Mouse (Mus musculus): Measurements from ENCODE around the gene Nmur1. TPM values are rescaled to one million over a fixed set of nuclear protein-coding genes. Genes with fewer than 3 reads are reported as not detected.
"Not testable (repeated sequence)": the region's sequence is repeated elsewhere in the genome, so short reads cannot be mapped to it uniquely, and the experiment has no call there.

Nmur1 gene
- not detected for total RNA-seq (2018; cell fraction: chromatin; rRNA removed)
- total RNA-seq (2018; cell fraction: cytosol; rRNA removed): under 1 TPM in 1 of 26 experiments, not detected in 25; 0.44 TPM
- total RNA-seq (2018; cell fraction: nucleus; rRNA removed): not detected
- polyA plus RNA-seq (2018): not detected in 3 replicates

- H3K79me2 ChIP-seq (ENCODE audit: inconsistent target): no peaks in the 10 kb centered on the region
- WGBS (ENCODE audit: missing documents): 94% methylated on average over 8 of the region's 8 CpGs
- H3K27ac ChIP-seq: no peak within 1 kb of the TSS
- no peak within 1 kb of the TSS for H3K4me3 ChIP-seq (ENCODE audit: inconsistent target)
- H3K36me3 ChIP-seq (ENCODE audit: inconsistent target): no peaks in the 10 kb centered on the region
Measured at GRCm38 (mm10) chr1:86426128-86426527, at the start of gene Nmur1, which contains the start of gene Tex44. Gene Nmur1, minus strand, starts transcription at chr1:86426228. Gene Tex44, plus strand, starts transcription at chr1:86426329.

- WGBS (ENCODE audit: missing documents): 82% methylated on average over 17 of the region's 18 CpGs
- Histone ChIP-seq H3K36me3 (ENCODE audit: inconsistent target) (no peaks in the 10 kb centered on the region), H3K27ac (peak overlapping the region; percentile 84), H3K79me2 (ENCODE audit: inconsistent target) (no peaks in the 10 kb centered on the region), H3K4me3 (ENCODE audit: inconsistent target) (no peak overlapping the region)
Measured at GRCm38 (mm10) chr1:86473109-86473760, 47.2 kb upstream of the Nmur1 start.

GRCm38 (mm10) chr1:86472197-86472952, 46.3 kb upstream of the Nmur1 start:
- WGBS (ENCODE audit: missing documents): 6% methylated on average over 31 of the region's 31 CpGs
- H3K27ac ChIP-seq: peak overlapping the region; percentile 84
- H3K4me3 ChIP-seq (ENCODE audit: inconsistent target): no peak overlapping the region; the same call in 1 of the 2 replicates
- H3K36me3 ChIP-seq (ENCODE audit: inconsistent target): no peaks in the 10 kb centered on the region
- no peaks in the 10 kb centered on the region for H3K79me2 ChIP-seq (ENCODE audit: inconsistent target)

- H3K27ac ChIP-seq: peak overlapping the region; percentile 84
- 66% methylated on average over 11 of the region's 11 CpGs for WGBS (ENCODE audit: missing documents)
- not testable (repeated sequence) for H3K4me3 ChIP-seq (ENCODE audit: inconsistent target); H3K79me2 ChIP-seq (ENCODE audit: inconsistent target); H3K36me3 ChIP-seq (ENCODE audit: inconsistent target)
Measured at GRCm38 (mm10) chr1:86471504-86471961, 45.5 kb upstream of the Nmur1 start.

DNA sequence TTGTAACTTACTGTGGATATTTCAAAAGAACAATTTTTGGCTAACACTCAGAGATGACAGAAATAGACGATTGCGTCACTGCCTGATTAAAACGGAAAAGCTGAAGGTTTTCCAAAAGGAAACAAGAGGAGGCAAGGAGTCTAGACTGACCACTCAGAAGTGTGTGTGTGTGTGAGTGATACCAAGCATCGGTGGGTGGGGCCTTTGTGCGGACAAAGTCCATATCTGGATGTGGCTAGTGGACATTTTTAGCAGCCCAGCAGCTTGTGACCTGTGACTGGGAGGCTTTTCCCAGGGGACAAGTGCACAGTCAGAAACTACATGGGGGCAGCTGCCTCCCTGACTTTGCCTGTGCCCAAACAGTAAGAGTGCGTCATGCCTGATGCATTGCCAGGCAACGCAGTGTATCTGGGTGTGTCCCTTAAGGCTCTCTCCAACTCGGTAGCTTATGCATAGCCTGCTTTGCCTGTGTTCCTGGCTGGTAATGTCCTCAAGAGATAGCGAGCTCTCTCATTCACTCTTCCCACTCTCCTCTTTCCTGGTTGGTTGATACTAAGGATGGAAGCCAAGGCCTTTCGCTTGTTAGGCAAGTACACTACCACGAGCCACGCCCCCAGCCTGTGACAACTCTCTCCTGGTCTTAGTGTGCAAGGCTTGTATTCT, 44.6 kb upstream of the Nmur1 start:
- Histone ChIP-seq H3K27ac (peak overlapping the region; percentile 84), H3K36me3 (ENCODE audit: inconsistent target) (no peaks in the 10 kb centered on the region), H3K4me3 (ENCODE audit: inconsistent target) (no peak overlapping the region), H3K79me2 (ENCODE audit: inconsistent target) (no peaks in the 10 kb centered on the region)
- 21% methylated on average over 12 of the region's 12 CpGs for WGBS (ENCODE audit: missing documents)

DNA sequence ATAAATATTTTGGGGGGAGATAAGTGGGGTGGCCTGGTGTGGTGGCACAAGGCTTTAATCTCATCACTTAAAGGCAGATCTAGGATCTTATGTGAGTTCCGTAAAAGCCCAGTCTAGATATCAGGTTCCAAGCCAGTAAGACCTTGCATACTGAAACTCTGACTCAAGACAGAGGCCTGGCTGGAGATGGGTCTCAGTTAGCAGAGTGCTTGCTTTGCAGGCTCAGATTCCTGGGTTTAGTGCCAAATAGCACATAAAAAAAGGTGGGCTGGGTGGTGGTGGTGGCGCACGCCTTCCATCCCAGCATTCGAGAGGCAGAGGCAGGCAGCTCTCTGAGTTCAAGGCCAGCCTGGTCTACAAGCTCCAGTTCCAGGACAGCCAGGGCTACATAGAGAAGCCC, 43.8 kb upstream of the Nmur1 start:
- Histone ChIP-seq H3K27ac (peak overlapping the region; percentile 84), H3K79me2 (ENCODE audit: inconsistent target) (no peaks in the 10 kb centered on the region), H3K36me3 (ENCODE audit: inconsistent target) (no peaks in the 10 kb centered on the region), H3K4me3 (ENCODE audit: inconsistent target) (no peak overlapping the region)
- WGBS (ENCODE audit: missing documents): 98% methylated on average over 4 of the region's 4 CpGs

DNA sequence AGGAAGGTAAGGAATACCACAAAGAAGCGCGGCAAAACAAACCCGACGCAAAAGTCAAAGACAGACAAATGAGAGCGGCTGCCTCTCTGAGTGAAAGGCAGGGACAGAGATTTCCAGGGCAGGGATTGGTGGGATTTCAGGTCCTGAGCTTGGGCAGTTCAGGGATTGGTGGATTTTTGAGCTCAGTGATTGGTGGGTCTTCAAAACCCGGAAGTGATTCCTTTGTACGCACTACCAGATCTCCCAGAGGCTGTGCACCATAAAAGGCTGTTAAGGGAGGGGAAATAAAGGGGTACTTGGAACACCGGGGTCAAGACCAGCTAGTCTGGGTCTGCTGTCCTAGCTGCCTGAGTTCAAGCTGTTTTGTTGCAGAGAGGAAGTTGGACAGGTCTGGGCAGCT, 41.4 kb upstream of the Nmur1 start:
- WGBS (ENCODE audit: missing documents): 86% methylated on average over 8 of the region's 8 CpGs
- H3K79me2 ChIP-seq (ENCODE audit: inconsistent target): no peaks in the 10 kb centered on the region
- no peaks in the 10 kb centered on the region for H3K36me3 ChIP-seq (ENCODE audit: inconsistent target)
- no peak overlapping the region for H3K27ac ChIP-seq
- no peak overlapping the region for H3K4me3 ChIP-seq (ENCODE audit: inconsistent target)

DNA sequence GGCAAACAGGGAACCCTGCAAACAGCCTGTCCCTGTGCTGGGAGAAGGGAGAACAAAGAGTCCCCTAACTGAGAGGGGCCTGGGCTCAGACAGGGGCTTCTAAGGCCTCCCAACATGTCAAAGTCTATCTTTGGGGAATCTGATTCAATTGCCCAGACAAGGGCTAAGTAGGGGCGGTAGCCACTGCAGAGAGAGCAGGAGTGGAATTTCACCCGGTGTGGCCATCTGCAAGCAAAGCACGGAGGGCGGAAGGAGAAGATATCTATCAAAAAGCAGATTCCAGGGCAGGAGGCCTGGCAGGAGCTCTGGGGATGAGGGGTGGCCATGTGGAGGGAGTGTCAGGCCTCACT, 38.8 kb upstream of the Nmur1 start:
- H3K36me3 ChIP-seq (ENCODE audit: inconsistent target): no peaks in the 10 kb centered on the region
- no peak overlapping the region for H3K27ac ChIP-seq
- no peak overlapping the region for H3K4me3 ChIP-seq (ENCODE audit: inconsistent target)
- H3K79me2 ChIP-seq (ENCODE audit: inconsistent target): no peaks in the 10 kb centered on the region
- 98% methylated on average over 4 of the region's 4 CpGs for WGBS (ENCODE audit: missing documents)

DNA sequence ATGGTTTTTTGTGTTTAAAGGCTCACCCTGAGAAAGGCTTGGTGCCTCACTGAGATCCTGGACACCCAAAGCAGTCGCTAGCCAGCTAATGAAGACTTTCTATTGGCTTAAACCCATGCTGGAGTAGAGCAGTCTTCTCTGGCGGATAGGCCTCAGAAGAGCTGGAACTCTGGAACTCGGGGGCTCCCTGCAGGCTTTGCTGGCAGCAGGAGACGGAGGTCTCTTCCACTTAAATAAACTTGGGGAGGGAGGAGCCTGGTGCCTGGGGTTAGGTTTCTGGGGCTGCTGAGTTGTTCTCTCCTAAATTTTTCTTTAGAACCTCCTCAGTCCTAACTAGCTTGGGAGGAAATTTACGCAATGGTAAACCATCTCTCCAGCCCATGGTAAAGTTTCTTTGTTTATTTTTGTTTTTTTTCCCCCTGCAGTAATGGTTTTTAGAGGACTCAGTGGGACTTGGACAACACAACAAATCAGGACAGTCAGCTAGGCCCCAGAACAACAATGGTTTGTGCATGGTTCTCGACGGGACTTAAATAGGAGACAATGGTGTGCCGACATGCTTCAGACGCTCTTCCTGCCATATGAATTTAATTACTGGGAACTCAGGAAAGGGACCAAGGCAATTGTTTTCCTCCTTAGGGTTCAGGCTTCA, 38.3 kb upstream of the Nmur1 start:
- WGBS (ENCODE audit: missing documents): 94% methylated on average over 9 of the region's 9 CpGs

DNA sequence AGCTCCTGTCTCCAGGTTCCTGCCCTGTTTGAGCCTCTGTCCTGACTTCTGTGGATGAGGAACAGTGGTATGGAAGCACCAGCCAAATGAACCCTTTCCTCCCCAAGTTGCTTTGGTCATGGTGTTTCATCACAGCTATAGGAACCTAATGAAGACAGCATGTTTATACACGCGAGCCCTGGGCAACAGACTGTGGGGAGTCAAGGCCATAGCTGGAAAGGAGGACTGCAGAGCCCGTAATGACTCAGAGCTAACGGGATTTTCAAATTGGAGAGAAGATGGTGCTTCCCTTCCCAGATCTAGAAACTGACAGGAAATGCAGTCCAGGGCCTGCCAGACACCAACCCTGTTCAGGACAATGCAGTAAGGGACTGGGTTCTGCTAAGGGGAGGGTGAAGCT, 33.3 kb upstream of the Nmur1 start:
- Histone ChIP-seq H3K4me3 (ENCODE audit: inconsistent target) (no peak overlapping the region), H3K27ac (no peak overlapping the region), H3K79me2 (ENCODE audit: inconsistent target) (no peaks in the 10 kb centered on the region), H3K36me3 (ENCODE audit: inconsistent target) (no peaks in the 10 kb centered on the region)
- 89% methylated on average over 4 of the region's 4 CpGs for WGBS (ENCODE audit: missing documents)

More for the DNA sequence above, 38.3 kb upstream of the Nmur1 start:
- no peak overlapping the region for H3K4me3 ChIP-seq (ENCODE audit: inconsistent target)
- no peak overlapping the region for H3K27ac ChIP-seq
- no peaks in the 10 kb centered on the region for H3K79me2 ChIP-seq (ENCODE audit: inconsistent target)
- H3K36me3 ChIP-seq (ENCODE audit: inconsistent target): no peaks in the 10 kb centered on the region

GRCm38 (mm10) chr1:86456892-86457581, 31.0 kb upstream of the Nmur1 start:
- WGBS (ENCODE audit: missing documents): 43% methylated on average over 12 of the region's 13 CpGs
- Histone ChIP-seq H3K27ac (no peak overlapping the region), H3K79me2 (ENCODE audit: inconsistent target) (no peaks in the 10 kb centered on the region), H3K36me3 (ENCODE audit: inconsistent target) (no peaks in the 10 kb centered on the region), H3K4me3 (ENCODE audit: inconsistent target) (no peak overlapping the region)

GRCm38 (mm10) chr1:86452713-86453112, 26.7 kb upstream of the Nmur1 start:
- Histone ChIP-seq H3K27ac (no peak overlapping the region), H3K4me3 (ENCODE audit: inconsistent target) (no peak overlapping the region), H3K79me2 (ENCODE audit: inconsistent target) (no peaks in the 10 kb centered on the region), H3K36me3 (ENCODE audit: inconsistent target) (no peaks in the 10 kb centered on the region)
- WGBS (ENCODE audit: missing documents): 93% methylated on average over 5 of the region's 5 CpGs

GRCm38 (mm10) chr1:86449966-86450365, 23.9 kb upstream of the Nmur1 start:
- WGBS (ENCODE audit: missing documents): 86% methylated on average over 6 of the region's 6 CpGs
- Histone ChIP-seq H3K4me3 (ENCODE audit: inconsistent target) (no peak overlapping the region), H3K79me2 (ENCODE audit: inconsistent target) (no peaks in the 10 kb centered on the region), H3K36me3 (ENCODE audit: inconsistent target) (no peaks in the 10 kb centered on the region), H3K27ac (no peak overlapping the region)

DNA sequence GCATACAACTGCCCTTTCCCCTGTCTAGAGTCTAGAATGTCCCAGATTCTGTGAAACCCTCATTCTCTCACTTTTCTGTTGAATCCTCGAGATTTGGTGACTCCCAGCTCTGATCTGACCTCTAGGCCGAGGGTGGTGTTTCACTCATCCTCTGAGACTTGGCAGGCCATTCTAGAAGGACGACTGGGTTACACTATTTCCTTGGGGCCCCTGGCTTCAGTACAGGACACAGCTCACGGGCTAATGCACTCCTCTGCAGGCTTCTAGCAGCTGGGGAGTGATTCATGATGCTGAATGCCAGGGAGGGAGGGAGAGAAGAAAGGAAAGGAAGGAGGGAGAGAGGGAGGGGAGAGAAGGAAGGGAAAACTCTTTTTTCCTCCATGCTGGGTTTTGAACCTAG, 22.2 kb upstream of the Nmur1 start:
- 71% methylated on average over 4 of the region's 4 CpGs for WGBS (ENCODE audit: missing documents)
- Histone ChIP-seq H3K4me3 (ENCODE audit: inconsistent target) (no peak overlapping the region), H3K36me3 (ENCODE audit: inconsistent target) (no peaks in the 10 kb centered on the region), H3K79me2 (ENCODE audit: inconsistent target) (no peaks in the 10 kb centered on the region), H3K27ac (no peak overlapping the region)

Data from macrophage (primary cell).